Comparison of ENCODE assay signal across 10 mouse cellular contexts in the genomic region with DNA sequence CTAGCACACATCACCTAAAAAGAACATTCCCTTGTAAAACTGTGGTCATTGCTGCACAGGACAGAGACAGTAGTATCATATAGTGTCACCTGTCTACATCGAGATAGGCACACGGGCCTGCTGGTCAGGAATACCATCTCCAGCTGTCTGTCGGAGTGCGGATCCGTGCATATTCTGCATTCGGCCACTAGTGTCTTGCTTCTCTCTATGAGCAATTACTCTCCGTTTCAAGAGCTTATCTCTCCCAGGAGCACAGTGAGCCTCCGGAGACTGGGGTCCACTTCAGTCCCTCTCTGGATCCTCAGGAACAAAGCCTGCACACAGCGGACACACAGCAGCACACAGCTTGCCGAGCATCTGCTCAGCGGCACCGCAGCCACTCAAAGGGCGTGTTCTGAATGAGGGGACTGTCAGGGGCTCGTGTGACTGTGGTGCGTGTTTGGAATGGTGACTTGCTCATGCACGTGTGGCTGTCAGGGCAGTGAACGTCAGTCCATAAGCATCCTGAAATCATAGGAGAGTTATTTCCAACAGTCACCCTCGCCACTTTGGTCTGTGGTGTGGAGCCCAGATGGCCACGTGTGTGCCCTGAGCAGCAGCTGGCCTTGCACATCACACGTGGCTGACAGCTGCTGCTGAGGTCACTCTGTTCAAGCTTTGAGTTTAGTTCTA. TPM values are rescaled to one million over a fixed set of nuclear protein-coding genes. Genes with fewer than 3 reads are reported as not detected.
DNase-seq lines count a peak whose midpoint lies in the region; ATAC-seq and TF ChIP-seq lines count a peak whose summit lies in the region.
"Had no signal": no experiment of that assay in that cellular context is flagged by ENCODE, and none has a peak within 500 bp of the region (broad histone marks: within the 10 kb centered on the region; RNA-seq: fewer than 3 reads in every experiment).

No protein-coding gene starts in this region.

- no peak overlapping the region for H3K27ac ChIP-seq in forebrain, postnatal 0 days (ENCODE audit: low read depth, low read length)
- H3K27ac ChIP-seq in forebrain, embryonic 10.5 days = no peak overlapping the region
- H3K27ac ChIP-seq in embryonic facial prominence, embryonic 14.5 days (replicated peaks; ENCODE audit: low read depth, low read length) = no peak overlapping the region
- H3K27ac ChIP-seq in midbrain, embryonic 11.5 days (ENCODE audit: low read depth, low read length) = no peak overlapping the region
- no peak overlapping the region for H3K27ac ChIP-seq in kidney, embryonic 15.5 days
- H3K27ac ChIP-seq: liver, embryonic 15.5 days had no signal

- TF ChIP-seq CTCF in forebrain, postnatal 0 days (IDR thresholded peaks at IDR 0.05; ENCODE audit: low read depth) = peak; percentile 36; the same call in 1 of the 2 replicates

- DNase-seq in forebrain, postnatal 0 days = no peak
- no peak for DNase-seq in forebrain, embryonic 10.5 days (ENCODE audit: extremely low spot score, low spot score)
- peak; percentile 73 for DNase-seq in embryonic facial prominence, embryonic 14.5 days (ENCODE audit: low spot score)
- peak; percentile 47 to 64 for DNase-seq in heart, postnatal 14 days
- peak; percentile 88 for DNase-seq in midbrain, embryonic 11.5 days (ENCODE audit: low spot score, missing footprints)
- DNase-seq in thymus, postnatal 10 days (ENCODE audit: low spot score in 2 of 2) = no peak
- no peak for DNase-seq in thymus, adult 18-20 months
- DNase-seq: spleen, adult 18-20 months had no signal

- no peak for ATAC-seq in forebrain, postnatal 0 days
- ATAC-seq in embryonic facial prominence, embryonic 14.5 days (ENCODE audit: low read depth) = peak; percentile 36; the same call in 1 of the 2 replicates
- ATAC-seq in midbrain, embryonic 11.5 days (ENCODE audit: low FRiP score) = no peak
- ATAC-seq in kidney, embryonic 15.5 days (replicated peaks; ENCODE audit: low FRiP score) = no peak

- H3K4me2 ChIP-seq in forebrain, postnatal 0 days (ENCODE audit: low read depth) = peak overlapping the region; percentile 19; the same call in 1 of the 2 replicates
- H3K4me2 ChIP-seq in embryonic facial prominence, embryonic 14.5 days (ENCODE audit: low read depth, low read length) = no peak overlapping the region
- H3K4me2 ChIP-seq in midbrain, embryonic 11.5 days = no peak overlapping the region
- H3K4me2 ChIP-seq in kidney, embryonic 15.5 days = no peak overlapping the region
- H3K4me2 ChIP-seq: liver, embryonic 15.5 days had no signal

- intact Hi-C loops in heart, postnatal 14 days (cut with DNase I) = no loop called here

- H3K4me1 ChIP-seq in forebrain, postnatal 0 days (ENCODE audit: insufficient read depth) = peaks cover 23% of the 10 kb centered on the region
- H3K4me1 ChIP-seq in forebrain, embryonic 10.5 days = peaks cover 38% of the 10 kb centered on the region
- H3K4me1 ChIP-seq in embryonic facial prominence, embryonic 14.5 days (ENCODE audit: control insufficient read depth, insufficient read depth, low read length) = peaks cover 9% of the 10 kb centered on the region
- peaks cover 17% of the 10 kb centered on the region for H3K4me1 ChIP-seq in midbrain, embryonic 11.5 days (ENCODE audit: control insufficient read depth, insufficient read depth, low read length)
- H3K4me1 ChIP-seq in kidney, embryonic 15.5 days = peaks cover 35% of the 10 kb centered on the region

- no peak overlapping the region for H3K9ac ChIP-seq in forebrain, postnatal 0 days
- no peak overlapping the region for H3K9ac ChIP-seq in embryonic facial prominence, embryonic 14.5 days (ENCODE audit: low read depth, low read length)
- H3K9ac ChIP-seq in midbrain, embryonic 11.5 days (ENCODE audit: low read length) = no peak overlapping the region
- H3K9ac ChIP-seq in kidney, embryonic 15.5 days = no peak overlapping the region
- H3K9ac ChIP-seq: liver, embryonic 15.5 days had no signal

- no peaks in the 10 kb centered on the region for H3K36me3 ChIP-seq in forebrain, postnatal 0 days (ENCODE audit: insufficient read depth)
- no peaks in the 10 kb centered on the region for H3K36me3 ChIP-seq in forebrain, embryonic 10.5 days (replicated peaks)
- no peaks in the 10 kb centered on the region for H3K36me3 ChIP-seq in embryonic facial prominence, embryonic 14.5 days (ENCODE audit: control insufficient read depth, insufficient read depth, low read length)
- no peaks in the 10 kb centered on the region for H3K36me3 ChIP-seq in midbrain, embryonic 11.5 days (ENCODE audit: control insufficient read depth, insufficient read depth, low read length)
- no peaks in the 10 kb centered on the region for H3K36me3 ChIP-seq in kidney, embryonic 15.5 days
- H3K36me3 ChIP-seq: liver, embryonic 15.5 days had no signal

- H3K4me3 ChIP-seq in forebrain, postnatal 0 days (ENCODE audit: low read depth, low read length) = no peak overlapping the region
- no peak overlapping the region for H3K4me3 ChIP-seq in forebrain, embryonic 10.5 days
- H3K4me3 ChIP-seq in embryonic facial prominence, embryonic 14.5 days (ENCODE audit: low read depth, low read length) = no peak overlapping the region
- H3K4me3 ChIP-seq in midbrain, embryonic 11.5 days (ENCODE audit: low read depth, low read length) = no peak overlapping the region
- H3K4me3 ChIP-seq in kidney, embryonic 15.5 days (replicated peaks) = no peak overlapping the region
- H3K4me3 ChIP-seq: liver, embryonic 15.5 days had no signal

- no peaks in the 10 kb centered on the region for H3K9me3 ChIP-seq in forebrain, postnatal 0 days (ENCODE audit: low read length)
- H3K9me3 ChIP-seq in forebrain, embryonic 10.5 days = no peaks in the 10 kb centered on the region
- H3K9me3 ChIP-seq in embryonic facial prominence, embryonic 14.5 days (ENCODE audit: control insufficient read depth, low read length) = no peaks in the 10 kb centered on the region
- H3K9me3 ChIP-seq in midbrain, embryonic 11.5 days (ENCODE audit: control insufficient read depth, low read length) = no peaks in the 10 kb centered on the region
- no peaks in the 10 kb centered on the region for H3K9me3 ChIP-seq in kidney, embryonic 15.5 days (replicated peaks)
- H3K9me3 ChIP-seq: liver, embryonic 15.5 days had no signal

- H3K27me3 ChIP-seq in forebrain, postnatal 0 days (ENCODE audit: insufficient read depth, low read length) = no peaks in the 10 kb centered on the region
- H3K27me3 ChIP-seq in forebrain, embryonic 10.5 days (ENCODE audit: poor library complexity, severe bottlenecking) = peaks cover 54% of the 10 kb centered on the region
- H3K27me3 ChIP-seq in embryonic facial prominence, embryonic 14.5 days (replicated peaks; ENCODE audit: control insufficient read depth, insufficient read depth, low read length) = peaks cover 32% of the 10 kb centered on the region
- H3K27me3 ChIP-seq in midbrain, embryonic 11.5 days (ENCODE audit: control insufficient read depth, insufficient read depth, low read length) = peaks cover 21% of the 10 kb centered on the region
- H3K27me3 ChIP-seq in kidney, embryonic 15.5 days = peaks cover 17% of the 10 kb centered on the region

- WGBS in forebrain, postnatal 0 days = 65% methylated on average over 20 of the region's 20 CpGs
- WGBS in forebrain, embryonic 10.5 days = 83% methylated on average over 20 of the region's 20 CpGs
- WGBS in embryonic facial prominence, embryonic 14.5 days = 55% methylated on average over 20 of the region's 20 CpGs
- WGBS in midbrain, embryonic 11.5 days = 77% methylated on average over 20 of the region's 20 CpGs
- WGBS in kidney, embryonic 15.5 days = 77% methylated on average over 20 of the region's 20 CpGs

RNA-seq across cellular contexts. Expression of a gene that starts 3.3 kb away (rescaled TPM):
- 28.6 and 29.0 TPM in 2 replicates for total RNA-seq in forebrain, postnatal 0 days (2014; rRNA removed)
- polyA plus RNA-seq in forebrain, postnatal 0 days (2015; fragmentation: Nextera tagmentation; extraction: Ambion mirVana) = 16.3 and 18.3 TPM in 2 replicates
- 0.87 and 0.88 TPM in 2 replicates for polyA plus RNA-seq in forebrain, embryonic 10.5 days (2016; fragmentation: Nextera tagmentation; extraction: Ambion mirVana)
- 11.0 and 11.5 TPM in 2 replicates for polyA plus RNA-seq in embryonic facial prominence, embryonic 14.5 days (2014; fragmentation: Nextera tagmentation; extraction: Ambion mirVana)
- 100 to 1,000 TPM; 105 to 127 TPM for total RNA-seq in heart, postnatal 14 days (2021)
- polyA plus RNA-seq in midbrain, embryonic 11.5 days (2014; fragmentation: Nextera tagmentation; extraction: Ambion mirVana) = 1.2 and 1.5 TPM in 2 replicates
- 7.3 and 7.5 TPM in 2 replicates for polyA plus RNA-seq in kidney, embryonic 15.5 days (2015; fragmentation: Nextera tagmentation; extraction: Ambion mirVana)

Comparison
In these comparisons a context has a peak if more than half of its experiments do, and no peak if none do; other contexts are left out.
1. DNase-seq: peak in embryonic facial prominence, embryonic 14.5 days (single experiment), heart, postnatal 14 days (2 of 2) and midbrain, embryonic 11.5 days (single experiment); none in forebrain, postnatal 0 days (single experiment), forebrain, embryonic 10.5 days (single experiment), thymus, postnatal 10 days (0 of 2) and thymus, adult 18-20 months (0 of 2).